Mouse (Mus musculus) testis, adult 2 months (tissue): ENCODE data around the gene Hs3st3a1.

Experiments used
- CTCF ChIP-seq: fragments of 200-500 bp; IDR thresholded peaks from 2 replicates; pipeline ENCODE4 v1.5.1; 2012; ENCODE audit warnings: low read depth, mild to moderate bottlenecking, inconsistent platforms, low read length, moderate library complexity; ENCODE audit not compliant: control insufficient read depth, insufficient read depth, insufficient replicate concordance
- POLR2A ChIP-seq: fragments of 200-500 bp; IDR thresholded peaks from 2 replicates; pipeline ENCODE4 v1.6.1; 2012; ENCODE audit warnings: low read depth, mild to moderate bottlenecking, inconsistent platforms, low read length, moderate library complexity; ENCODE audit not compliant: control insufficient read depth

GRCm38 (mm10) chr11:64438909-64439308 lies 3.8 kb downstream of the Hs3st3a1 start:
- TF ChIP-seq CTCF (no peak), POLR2A (no peak)
